Mouse (Mus musculus) liver, adult 2 months (tissue): ENCODE measurements at regions not wholly inside any gene's neighbourhood (a gene's known extent, or its start where the extent isn't known, plus 50 kb on each side); places are given as distances from the start of the nearest gene placed in this dataset.

Source experiments
- CTCF ChIP-seq: fragments of 200-500 bp; IDR thresholded peaks from 2 replicates; pipeline ENCODE4 v1.5.1; 2011; ENCODE audit warnings: low read depth, low read length, control low read depth
- POLR2A ChIP-seq: fragments of 200-500 bp; IDR thresholded peaks from 2 replicates; pipeline ENCODE4 v1.6.1; 2011; ENCODE audit warnings: low read length, control low read depth; ENCODE audit not compliant: insufficient read depth; ENCODE audit errors: extremely low read depth

- no peak for TF ChIP-seq POLR2A
- TF ChIP-seq CTCF: no peak
Observed at GRCm38 (mm10) chr1:193650275-193650674, 280.2 kb upstream of the Camk1g start.
